Mouse (Mus musculus) lung, adult 2 months (tissue): ENCODE results near the gene Pik3r2.

ENCODE experiments used
- CTCF ChIP-seq: fragments of 200-500 bp; IDR thresholded peaks from 2 replicates; pipeline ENCODE4 v1.5.1; 2011; ENCODE audit warnings: mild to moderate bottlenecking, low read length, control low read depth; ENCODE audit not compliant: insufficient read depth
- POLR2A ChIP-seq: fragments of 200-500 bp; IDR thresholded peaks from 2 replicates; pipeline ENCODE4 v1.6.1; 2011; ENCODE audit warnings: low read depth, mild to moderate bottlenecking, control low read depth, low read length, borderline replicate concordance; ENCODE audit errors: extremely low read depth

DNA sequence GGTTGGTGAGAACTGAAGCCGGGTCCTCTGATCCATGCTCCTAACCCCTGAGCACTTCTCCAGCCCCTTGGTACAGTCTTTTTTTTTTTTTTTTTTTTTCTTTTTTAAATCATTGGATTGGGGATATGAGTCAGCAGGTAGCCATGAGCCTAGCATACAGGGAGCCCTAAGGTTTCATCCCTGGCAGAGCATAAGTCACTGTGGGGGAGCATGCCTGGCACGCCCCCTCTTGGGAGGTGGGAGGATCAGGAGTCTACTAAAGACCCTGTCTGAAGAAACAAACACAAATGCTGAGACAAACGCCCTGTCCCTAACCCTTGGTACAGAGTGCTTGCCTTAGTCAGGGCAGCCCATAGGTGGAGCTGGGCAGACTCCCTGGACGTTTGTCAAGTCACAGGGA lies 35.5 kb upstream of the Pik3r2 start:
- TF ChIP-seq CTCF: no peak
- no peak for TF ChIP-seq POLR2A
